Mouse (Mus musculus) testis, adult 2 months (tissue): Measurements from ENCODE around the gene Pilrb2.

ENCODE experiments used
- CTCF ChIP-seq: fragments of 200-500 bp; IDR thresholded peaks from 2 replicates; pipeline ENCODE4 v1.5.1; 2012; ENCODE audit warnings: low read depth, mild to moderate bottlenecking, inconsistent platforms, low read length, moderate library complexity; ENCODE audit not compliant: control insufficient read depth, insufficient read depth, insufficient replicate concordance
- POLR2A ChIP-seq: fragments of 200-500 bp; IDR thresholded peaks from 2 replicates; pipeline ENCODE4 v1.6.1; 2012; ENCODE audit warnings: low read depth, mild to moderate bottlenecking, inconsistent platforms, low read length, moderate library complexity; ENCODE audit not compliant: control insufficient read depth

GRCm38 (mm10) chr5:137897812-137898211, 26.2 kb upstream of the Pilrb2 start:
- TF ChIP-seq POLR2A (no peak), CTCF (no peak)
